Comparison of ENCODE assay signal across 21 mouse cellular contexts in the genomic region with DNA sequence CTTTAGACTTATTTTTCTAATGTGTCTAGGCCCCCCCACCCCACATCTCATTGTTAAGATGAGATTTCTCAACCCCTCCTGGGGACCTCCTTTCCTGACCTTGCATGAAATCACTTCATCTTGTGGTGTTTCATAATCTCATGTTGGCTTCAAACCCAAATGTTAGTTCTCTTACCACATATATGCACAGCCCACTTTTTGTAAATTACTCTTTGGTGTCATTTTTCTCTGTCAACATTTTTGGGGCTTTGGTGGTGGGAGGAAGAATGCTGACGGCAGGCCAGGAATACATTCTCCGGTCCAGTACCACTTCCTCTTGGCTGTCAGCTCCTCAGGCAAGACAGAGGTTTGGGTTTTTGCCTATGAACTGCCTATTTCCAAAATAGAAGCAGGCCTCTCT.
DNase-seq lines count a peak whose midpoint lies in the region; ATAC-seq and TF ChIP-seq lines count a peak whose summit lies in the region.
"Had no signal": no experiment of that assay in that cellular context is flagged by ENCODE, and none has a peak within 500 bp of the region (broad histone marks: within the 10 kb centered on the region; RNA-seq: fewer than 3 reads in every experiment).

No protein-coding gene starts in this region.

- no peak for TF ChIP-seq POLR2A in bone marrow macrophage, adult 2 months (IDR thresholded peaks at IDR 0.05; ENCODE audit: borderline replicate concordance, low read depth, low read length)

- H3K4me2 ChIP-seq in lung, embryonic 16.5 days (ENCODE audit: low read depth, low read length) = no peak overlapping the region
- H3K4me2 ChIP-seq: embryonic facial prominence, embryonic 12.5 days; forebrain, embryonic 15.5 days; heart, embryonic 15.5 days; hindbrain, embryonic 12.5 days; kidney, embryonic 15.5 days; limb, embryonic 12.5 days; midbrain, embryonic 15.5 days had no signal

- peak; percentile 83 for ATAC-seq in lung, embryonic 16.5 days (ENCODE audit: low read depth)
- ATAC-seq: forebrain, embryonic 15.5 days; midbrain, embryonic 15.5 days had no signal

- no peak overlapping the region for H3K9ac ChIP-seq in lung, embryonic 16.5 days (ENCODE audit: low read length)
- H3K9ac ChIP-seq: embryonic facial prominence, embryonic 12.5 days; forebrain, embryonic 15.5 days; heart, embryonic 15.5 days; hindbrain, embryonic 12.5 days; kidney, embryonic 15.5 days; limb, embryonic 12.5 days; liver, embryonic 14.5 days; midbrain, embryonic 15.5 days had no signal

- H3K27ac ChIP-seq in bone marrow macrophage, adult 2 months (ENCODE audit: insufficient read depth, low read depth, low read length) = 0 out of 2 replicates have a peak overlapping the region, but pooled peaks have one; percentile 3
- H3K27ac ChIP-seq in lung, embryonic 16.5 days (ENCODE audit: low read length) = peak overlapping the region; percentile 17; the same call in 1 of the 2 replicates
- H3K27ac ChIP-seq: embryonic facial prominence, embryonic 12.5 days; forebrain, embryonic 15.5 days; heart, embryonic 15.5 days; hindbrain, embryonic 12.5 days; kidney, embryonic 15.5 days; limb, embryonic 12.5 days; liver, embryonic 14.5 days; midbrain, embryonic 15.5 days had no signal

- H3K9me3 ChIP-seq in lung, embryonic 16.5 days (ENCODE audit: control insufficient read depth, low read length) = no peaks in the 10 kb centered on the region
- H3K9me3 ChIP-seq: embryonic facial prominence, embryonic 12.5 days; forebrain, embryonic 15.5 days; heart, embryonic 15.5 days; hindbrain, embryonic 12.5 days; kidney, embryonic 15.5 days; limb, embryonic 12.5 days; megakaryocyte, embryonic 14.5 days; midbrain, embryonic 15.5 days had no signal

- peaks cover 31% of the 10 kb centered on the region for H3K4me1 ChIP-seq in bone marrow macrophage, adult 2 months (ENCODE audit: control insufficient read depth, insufficient read depth, low read length)
- peaks cover 2% of the 10 kb centered on the region; the same call in 1 of the 2 replicates for H3K4me1 ChIP-seq in lung, embryonic 16.5 days (replicated peaks; ENCODE audit: control insufficient read depth, insufficient read depth, low read length)
- H3K4me1 ChIP-seq: forebrain, embryonic 15.5 days; midbrain, embryonic 15.5 days had no signal

- H3K4me3 ChIP-seq in bone marrow macrophage, adult 2 months (ENCODE audit: insufficient read depth, low read length) = no peak overlapping the region
- no peak overlapping the region for H3K4me3 ChIP-seq in lung, embryonic 16.5 days (ENCODE audit: low read length)
- H3K4me3 ChIP-seq: embryonic facial prominence, embryonic 12.5 days; forebrain, embryonic 15.5 days; heart, embryonic 15.5 days; hindbrain, embryonic 12.5 days; kidney, embryonic 15.5 days; limb, embryonic 12.5 days; midbrain, embryonic 15.5 days had no signal

- no peaks in the 10 kb centered on the region for H3K27me3 ChIP-seq in lung, embryonic 16.5 days (ENCODE audit: control insufficient read depth, insufficient read depth, low read depth, low read length)
- H3K27me3 ChIP-seq: embryonic facial prominence, embryonic 12.5 days; forebrain, embryonic 15.5 days; heart, embryonic 15.5 days; hindbrain, embryonic 12.5 days; kidney, embryonic 15.5 days; limb, embryonic 12.5 days; megakaryocyte, embryonic 14.5 days; midbrain, embryonic 15.5 days had no signal

- TF ChIP-seq CTCF in bone marrow macrophage, adult 2 months (IDR thresholded peaks at IDR 0.05; ENCODE audit: low read depth, low read length) = no peak

- DNase-seq in adrenal gland, adult 2 months = peak; percentile 36
- no peak for DNase-seq in adrenal gland, postnatal 36 days
- peak; percentile 78 for DNase-seq in 3134 (ENCODE audit: extremely low read depth, insufficient read length, low spot score)
- DNase-seq in cerebellum, adult 8-10 months = no peak
- DNase-seq in embryo, embryonic 11 days = no peak
- no peak for DNase-seq in ovary, postnatal 14 days (ENCODE audit: low spot score)
- DNase-seq: cerebellum, adult 11-12 months; cerebellum, postnatal 36 days; right cerebral cortex, adult 18-20 months; thymus, adult 18-20 months had no signal

- H3K36me3 ChIP-seq in lung, embryonic 16.5 days (ENCODE audit: control insufficient read depth, insufficient read depth, low read length) = peaks cover 2% of the 10 kb centered on the region; the same call in 1 of the 2 replicates
- H3K36me3 ChIP-seq: forebrain, embryonic 15.5 days; midbrain, embryonic 15.5 days had no signal

- WGBS in lung, embryonic 16.5 days = 37% methylated on average over 2 of the region's 2 CpGs

Comparison
In these comparisons a context has a peak if more than half of its experiments do, and no peak if none do; other contexts are left out.
1. DNase-seq: peak in adrenal gland, adult 2 months (single experiment) and 3134 (single experiment); none in adrenal gland, postnatal 36 days (0 of 2), cerebellum, adult 8-10 months (single experiment), embryo, embryonic 11 days (single experiment) and ovary, postnatal 14 days (single experiment).